Mouse (Mus musculus) liver, embryonic 12.5 days (tissue): ENCODE results near the gene Dgcr8. TPM values are rescaled to one million over a fixed set of nuclear protein-coding genes. Genes with fewer than 3 reads are reported as not detected.

Source experiments
- ATAC-seq: fragments of 200-750 bp; cut with Nextera tagmentation; 2 replicates; pipeline ENCODE4 v1.8.0; 2017; ENCODE audit warnings: moderate number of reproducible peaks, mild to moderate bottlenecking, moderate library complexity
- H3K27ac ChIP-seq: fragments of 300-500 bp; sonication (generic); 2 replicates; pipeline ENCODE4 v1.5.1; 2016; ENCODE audit warnings: mild to moderate bottlenecking
- H3K27me3 ChIP-seq: fragments of 300-500 bp; sonication (generic); replicated peaks from 2 replicates; pipeline ENCODE4 v1.6.1; 2016; ENCODE audit warnings: mild to moderate bottlenecking, moderate library complexity
- H3K36me3 ChIP-seq: fragments of 300-500 bp; sonication (generic); 2 replicates; pipeline ENCODE4 v1.6.1; 2016; ENCODE audit warnings: mild to moderate bottlenecking, moderate library complexity
- H3K4me1 ChIP-seq: fragments of 300-500 bp; sonication (generic); 2 replicates; pipeline ENCODE4 v1.6.1; 2016
- H3K4me2 ChIP-seq: fragments of 300-500 bp; sonication (generic); 2 replicates; pipeline ENCODE4 v1.6.1; 2016; ENCODE audit warnings: mild to moderate bottlenecking, moderate library complexity
- H3K4me3 ChIP-seq: fragments of 300-500 bp; sonication (generic); 2 replicates; pipeline ENCODE4 v1.5.1; 2016; ENCODE audit warnings: mild to moderate bottlenecking, moderate library complexity
- H3K9ac ChIP-seq: fragments of 300-500 bp; sonication (generic); 2 replicates; pipeline ENCODE4 v1.6.1; 2016; ENCODE audit warnings: mild to moderate bottlenecking, moderate library complexity
- H3K9me3 ChIP-seq: fragments of 300-500 bp; sonication (generic); replicated peaks from 2 replicates; pipeline ENCODE4 v1.6.1; 2016; ENCODE audit warnings: mild to moderate bottlenecking, moderate library complexity
- WGBS: fragments of 180-500 bp; shearing (Covaris S2); methylation state at CpG from one replicate; pipeline ENCODE4 v1.1.7; 2016; ENCODE audit not compliant: insufficient replicate concordance; 5-methylcytosine and 5-hydroxymethylcytosine counted together
- polyA plus RNA-seq: library from polyadenylated mRNA; unstranded; fragments of >200 nt; fragmentation: Nextera tagmentation; extraction: Ambion mirVana; gene quantifications from 2 replicates; pipeline ENCODE4 v1.2.1, GENCODE M21; 2016

Dgcr8 gene
- polyA plus RNA-seq, 1 experiment from 2014 or later = 19.0 TPM

DNA sequence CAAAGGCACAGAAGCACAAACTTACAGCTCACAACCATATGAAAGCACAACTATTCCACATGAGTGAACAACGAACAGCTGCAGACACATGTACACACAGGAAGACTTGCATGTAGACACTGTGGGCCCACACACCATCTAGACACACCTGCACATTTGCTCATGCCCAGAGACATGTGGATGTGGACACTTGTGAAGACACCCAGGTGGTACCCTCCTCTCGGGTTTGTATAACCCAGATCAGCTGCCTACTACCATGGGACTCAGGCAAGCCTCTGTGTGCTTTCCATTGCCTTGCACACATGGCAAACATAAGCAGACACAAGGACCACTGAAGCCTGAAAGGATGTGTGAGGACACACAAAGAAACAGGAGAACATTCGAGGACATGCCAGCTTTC lies 58.0 kb downstream of the Dgcr8 start:
- Histone ChIP-seq H3K27me3 (peaks cover 30% of the 10 kb centered on the region), H3K9me3 (no peaks in the 10 kb centered on the region), H3K4me2 (no peak overlapping the region), H3K4me3 (no peak overlapping the region), H3K36me3 (peaks cover 13% of the 10 kb centered on the region; the same call in 1 of the 2 replicates), H3K27ac (no peak overlapping the region), H3K4me1 (peaks cover 51% of the 10 kb centered on the region), H3K9ac (no peak overlapping the region)
- no peak for ATAC-seq
- WGBS = 63% methylated on average over 3 of the region's 3 CpGs

DNA sequence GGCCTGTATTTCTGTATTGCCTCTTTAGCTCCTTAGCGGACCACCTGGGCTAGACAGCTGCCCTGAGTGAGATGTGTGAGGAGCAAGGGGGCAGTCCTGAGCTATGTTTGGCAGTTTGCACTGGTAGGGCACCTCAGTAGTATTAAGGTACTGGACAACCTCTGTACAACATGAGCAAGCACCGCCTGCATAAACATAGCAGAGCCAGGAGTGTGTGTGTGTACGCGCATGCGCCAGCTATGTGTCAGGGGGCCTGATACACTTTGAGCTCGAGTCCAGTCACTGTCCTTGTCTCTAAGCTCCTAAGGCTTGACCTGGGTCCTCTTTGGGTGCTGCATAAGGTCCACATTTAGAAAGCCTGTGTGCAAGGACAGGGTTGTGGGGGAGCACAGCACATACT lies 58.4 kb downstream of the Dgcr8 start:
- Histone ChIP-seq H3K27me3 (peaks cover 25% of the 10 kb centered on the region), H3K9ac (no peak overlapping the region), H3K4me2 (no peak overlapping the region), H3K4me1 (peaks cover 47% of the 10 kb centered on the region), H3K36me3 (peaks cover 18% of the 10 kb centered on the region; the same call in 1 of the 2 replicates), H3K27ac (no peak overlapping the region), H3K9me3 (no peaks in the 10 kb centered on the region), H3K4me3 (no peak overlapping the region)
- WGBS = 79% methylated on average over 6 of the region's 6 CpGs
- no peak for ATAC-seq

DNA sequence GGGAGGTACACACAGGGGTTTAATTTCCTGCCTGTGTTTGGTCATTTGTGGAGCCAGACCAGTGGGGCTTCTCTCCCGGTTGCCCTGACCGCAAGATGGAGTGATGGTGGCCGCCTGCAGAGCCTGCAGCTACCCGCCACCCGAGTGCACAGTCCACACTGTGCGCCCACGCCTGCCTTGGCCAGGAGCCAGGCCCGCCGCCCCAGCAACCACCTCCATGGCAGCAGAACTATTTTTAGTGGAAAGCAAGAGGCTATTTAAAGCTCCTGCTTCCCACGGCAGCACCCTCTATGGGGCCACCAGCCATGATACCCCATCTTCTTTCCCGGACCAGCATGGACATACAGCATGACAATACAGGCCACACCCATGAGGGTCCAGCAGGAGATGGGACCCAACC lies 59.4 kb downstream of the Dgcr8 start:
- 69% methylated on average over 11 of the region's 11 CpGs for WGBS
- H3K27ac ChIP-seq = no peak overlapping the region
- peaks cover 37% of the 10 kb centered on the region for H3K4me1 ChIP-seq
- peaks cover 26% of the 10 kb centered on the region for H3K36me3 ChIP-seq
- no peaks in the 10 kb centered on the region for H3K9me3 ChIP-seq
- no peak overlapping the region for H3K4me2 ChIP-seq
- ATAC-seq = no peak
- H3K4me3 ChIP-seq = no peak overlapping the region
- no peak overlapping the region for H3K9ac ChIP-seq
- H3K27me3 ChIP-seq = peaks cover 15% of the 10 kb centered on the region

- no peak for ATAC-seq
- 77% methylated on average over 4 of the region's 4 CpGs for WGBS
- Histone ChIP-seq H3K27ac (no peak overlapping the region), H3K4me3 (no peak overlapping the region), H3K9ac (no peak overlapping the region), H3K27me3 (peaks cover 8% of the 10 kb centered on the region), H3K4me2 (no peak overlapping the region), H3K4me1 (peaks cover 29% of the 10 kb centered on the region), H3K9me3 (no peaks in the 10 kb centered on the region), H3K36me3 (peaks cover 34% of the 10 kb centered on the region)
Measured at GRCm38 (mm10) chr16:18228856-18229255, 60.2 kb downstream of the Dgcr8 start.

DNA sequence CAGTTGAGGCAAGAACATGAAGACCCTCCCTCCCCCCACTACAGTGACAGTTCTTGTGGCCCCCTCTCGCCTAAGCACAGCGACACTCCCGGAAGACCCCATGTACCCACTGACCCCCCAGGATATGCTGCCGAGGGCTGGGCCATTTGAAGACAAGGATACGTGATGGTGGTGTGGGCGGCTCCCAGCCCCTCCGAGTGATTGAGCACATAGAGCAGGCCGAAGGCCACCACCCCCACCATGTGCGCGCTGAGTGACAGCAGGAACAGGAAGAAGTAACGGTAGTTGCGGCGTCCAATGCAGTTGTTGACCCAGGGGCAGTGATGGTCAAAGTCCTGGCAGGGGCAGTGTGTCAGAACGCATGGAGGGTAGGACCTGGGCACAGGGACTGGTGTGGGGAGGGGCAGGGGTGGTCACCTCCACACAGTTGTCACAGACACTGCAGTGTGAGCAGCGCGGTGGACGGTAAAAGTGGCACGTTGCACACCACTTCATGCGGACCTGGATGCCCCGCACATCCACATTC lies 61.1 kb downstream of the Dgcr8 start:
- Histone ChIP-seq H3K4me3 (no peak overlapping the region), H3K27ac (no peak overlapping the region), H3K4me1 (peaks cover 21% of the 10 kb centered on the region), H3K36me3 (peaks cover 42% of the 10 kb centered on the region), H3K4me2 (no peak overlapping the region), H3K9ac (no peak overlapping the region), H3K27me3 (no peaks in the 10 kb centered on the region), H3K9me3 (no peaks in the 10 kb centered on the region)
- peak; percentile 38; the same call in 1 of the 2 replicates for ATAC-seq
- WGBS = 82% methylated on average over 20 of the region's 20 CpGs

GRCm38 (mm10) chr16:18227187-18227586 lies 61.9 kb downstream of the Dgcr8 start:
- peaks cover 21% of the 10 kb centered on the region for H3K4me1 ChIP-seq

DNA sequence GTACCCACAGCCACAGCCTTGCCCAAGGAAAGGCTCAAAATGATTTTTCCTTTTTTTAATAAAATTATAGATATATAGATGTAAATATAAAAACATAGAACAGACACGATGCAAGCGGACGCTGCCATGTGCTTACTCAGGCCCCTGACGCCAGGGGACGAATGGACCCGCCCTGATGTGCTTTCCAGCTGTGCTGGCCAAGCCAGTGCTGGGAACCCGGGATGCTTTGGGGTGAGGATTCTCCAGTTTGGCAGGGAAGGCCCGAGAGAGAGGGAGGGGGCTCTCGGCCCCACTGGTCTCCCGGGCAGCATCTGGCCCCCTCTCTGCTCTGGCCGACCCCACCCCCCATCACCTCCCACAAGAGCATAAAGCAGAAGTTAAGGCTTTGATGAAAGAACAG lies 66.9 kb downstream of the Dgcr8 start:
- 69% methylated on average over 11 of the region's 11 CpGs for WGBS

More at GRCm38 (mm10) chr16:18227187-18227586, 61.9 kb downstream of the Dgcr8 start:
- 75% methylated on average over 13 of the region's 13 CpGs for WGBS
- Histone ChIP-seq H3K27me3 (no peaks in the 10 kb centered on the region), H3K36me3 (peaks cover 50% of the 10 kb centered on the region), H3K4me2 (no peak overlapping the region), H3K9me3 (no peaks in the 10 kb centered on the region), H3K4me3 (no peak overlapping the region), H3K9ac (no peak overlapping the region), H3K27ac (no peak overlapping the region)
- ATAC-seq = no peak

DNA sequence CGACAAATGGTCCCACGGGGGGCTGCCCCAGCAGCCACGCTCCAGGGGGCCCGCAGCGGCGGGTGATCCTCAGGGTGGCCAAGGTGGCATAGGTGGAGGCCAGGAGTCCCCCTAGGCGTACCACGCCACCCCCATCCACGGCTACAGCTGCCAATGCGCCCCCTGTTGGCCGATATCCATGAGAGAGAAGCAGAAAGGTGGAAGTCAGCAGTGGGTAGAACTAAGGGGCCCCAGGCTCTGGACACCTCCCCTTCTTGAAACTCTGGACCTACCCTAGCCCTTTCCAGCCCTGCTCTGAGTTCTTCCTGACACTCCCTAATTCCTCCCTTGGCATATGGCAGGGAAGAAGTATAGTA lies 67.5 kb downstream of the Dgcr8 start:
- Histone ChIP-seq H3K4me2 (no peak overlapping the region), H3K4me3 (no peak overlapping the region), H3K4me1 (peaks cover 7% of the 10 kb centered on the region), H3K9me3 (no peaks in the 10 kb centered on the region), H3K27ac (no peak overlapping the region), H3K9ac (no peak overlapping the region), H3K27me3 (peaks cover 4% of the 10 kb centered on the region; the same call in 1 of the 2 replicates), H3K36me3 (peaks cover 42% of the 10 kb centered on the region)
- WGBS = 72% methylated on average over 11 of the region's 11 CpGs
- no peak for ATAC-seq

More for the DNA sequence above, 66.9 kb downstream of the Dgcr8 start:
- Histone ChIP-seq H3K27ac (no peak overlapping the region), H3K9ac (no peak overlapping the region), H3K36me3 (peaks cover 48% of the 10 kb centered on the region), H3K4me3 (no peak overlapping the region), H3K4me1 (peaks cover 7% of the 10 kb centered on the region), H3K27me3 (peaks cover 4% of the 10 kb centered on the region; the same call in 1 of the 2 replicates), H3K9me3 (no peaks in the 10 kb centered on the region), H3K4me2 (no peak overlapping the region)
- no peak for ATAC-seq

DNA sequence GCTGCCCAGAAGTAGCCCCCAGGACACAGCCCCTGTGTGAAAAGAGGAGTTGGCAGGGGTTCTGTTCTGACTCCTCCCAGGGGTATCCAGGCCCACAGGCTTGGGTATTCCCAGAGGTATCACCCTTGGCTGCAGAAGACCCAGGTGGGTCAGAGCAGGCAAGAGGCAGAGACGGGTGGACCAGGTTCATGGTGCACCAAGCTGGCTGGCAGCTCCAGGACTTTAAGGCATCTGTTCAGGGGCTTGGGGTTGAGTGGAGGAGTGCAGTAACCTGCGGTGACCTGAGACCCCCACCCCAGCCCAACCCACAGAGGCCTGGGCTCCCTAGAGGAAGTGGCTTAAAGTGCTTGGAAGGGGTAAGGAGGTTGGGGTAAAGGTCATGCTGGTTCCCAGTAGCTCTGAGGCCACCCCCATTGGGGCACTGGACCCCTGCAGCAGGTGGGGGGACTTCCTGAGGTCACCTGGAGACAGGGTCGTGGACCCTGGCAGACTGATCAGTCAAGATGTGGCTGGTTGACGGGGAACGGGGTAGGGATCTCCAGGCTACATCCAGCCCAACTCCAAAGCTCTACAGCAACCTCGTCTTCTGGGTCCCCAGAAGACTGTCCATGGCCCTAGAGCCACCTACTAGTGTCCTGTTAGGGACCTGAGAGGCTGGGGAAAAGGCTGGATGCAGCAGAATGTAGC lies 68.0 kb downstream of the Dgcr8 start:
- Histone ChIP-seq H3K4me1 (peaks cover 7% of the 10 kb centered on the region), H3K4me3 (no peak overlapping the region), H3K9ac (no peak overlapping the region), H3K27me3 (peaks cover 5% of the 10 kb centered on the region; the same call in 1 of the 2 replicates), H3K4me2 (no peak overlapping the region), H3K9me3 (no peaks in the 10 kb centered on the region), H3K36me3 (peaks cover 37% of the 10 kb centered on the region), H3K27ac (no peak overlapping the region)
- no peak for ATAC-seq
- WGBS = 64% methylated on average over 6 of the region's 6 CpGs

DNA sequence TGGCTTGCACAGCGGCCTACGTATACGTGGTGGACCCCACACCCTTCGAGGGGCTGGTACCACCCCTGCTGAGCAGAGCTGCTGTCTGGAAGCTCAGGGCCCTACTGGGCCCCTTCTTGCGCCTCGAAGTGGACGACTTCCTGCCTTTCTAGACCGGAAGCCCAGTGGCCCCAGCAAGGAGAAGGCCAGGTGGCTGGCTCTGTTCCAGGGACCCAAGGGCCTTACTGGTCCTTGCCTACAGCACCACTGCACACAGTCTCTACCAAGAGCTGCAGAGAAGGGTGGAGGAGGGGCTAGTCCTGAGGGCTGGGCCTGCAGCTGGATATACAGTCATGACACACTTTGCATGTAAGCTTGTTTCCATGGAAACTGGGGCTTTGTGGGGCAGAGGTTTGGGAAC lies 69.0 kb downstream of the Dgcr8 start:
- no peak overlapping the region for H3K27ac ChIP-seq
- H3K27me3 ChIP-seq = peaks cover 10% of the 10 kb centered on the region; the same call in 1 of the 2 replicates
- peaks cover 28% of the 10 kb centered on the region for H3K36me3 ChIP-seq
- peaks cover 7% of the 10 kb centered on the region for H3K4me1 ChIP-seq
- no peak overlapping the region for H3K4me2 ChIP-seq
- H3K9me3 ChIP-seq = no peaks in the 10 kb centered on the region
- no peak overlapping the region for H3K4me3 ChIP-seq
- WGBS = 37% methylated on average over 8 of the region's 8 CpGs
- ATAC-seq = peak; percentile 43; the same call in 1 of the 2 replicates
- H3K9ac ChIP-seq = no peak overlapping the region

DNA sequence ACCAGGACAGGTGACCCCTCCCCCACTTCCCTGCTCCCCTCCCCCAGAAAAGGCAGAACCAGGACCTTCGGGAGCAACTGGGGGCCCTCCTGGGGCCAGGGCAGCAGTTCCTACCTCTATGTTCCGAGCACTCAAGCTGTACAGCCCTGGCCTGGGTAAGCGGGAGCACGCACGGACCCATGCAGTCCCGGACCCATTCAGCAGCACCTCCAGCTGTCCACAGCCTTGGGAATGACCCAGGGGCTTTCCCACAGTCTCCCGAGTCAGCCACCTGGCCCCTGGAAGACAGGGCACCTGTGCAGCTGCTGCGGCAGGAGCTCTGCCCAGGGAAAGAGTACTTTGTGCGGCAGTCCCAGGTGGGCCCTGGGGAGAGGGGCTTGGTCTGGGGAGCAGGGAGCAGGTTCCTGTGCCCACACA lies 70.5 kb downstream of the Dgcr8 start:
- Histone ChIP-seq H3K9me3 (no peaks in the 10 kb centered on the region), H3K36me3 (peaks cover 14% of the 10 kb centered on the region), H3K4me3 (no peak overlapping the region), H3K4me2 (no peak overlapping the region), H3K4me1 (peaks cover 7% of the 10 kb centered on the region), H3K9ac (no peak overlapping the region), H3K27ac (no peak overlapping the region), H3K27me3 (peaks cover 15% of the 10 kb centered on the region; the same call in 1 of the 2 replicates)
- ATAC-seq = no peak
- WGBS = 72% methylated on average over 9 of the region's 9 CpGs

- H3K9ac ChIP-seq = no peak within 1 kb of the TSS
Measured at GRCm38 (mm10) chr16:18217579-18217978, 71.5 kb downstream of the Dgcr8 start, which contains the start of gene Ccdc188. Ccdc188 (plus strand) TSS chr16:18217879.

More at GRCm38 (mm10) chr16:18217579-18217978, 71.5 kb downstream of the Dgcr8 start, which contains the start of gene Ccdc188:
- WGBS = 64% methylated on average over 4 of the region's 4 CpGs
- no peak for ATAC-seq
- Histone ChIP-seq H3K9me3 (no peaks in the 10 kb centered on the region), H3K36me3 (peaks cover 4% of the 10 kb centered on the region; the same call in 1 of the 2 replicates), H3K27ac (no peak within 1 kb of the TSS), H3K27me3 (peaks cover 22% of the 10 kb centered on the region; the same call in 1 of the 2 replicates), H3K4me1 (peaks cover 7% of the 10 kb centered on the region), H3K4me3 (no peak within 1 kb of the TSS), H3K4me2 (no peak within 1 kb of the TSS)
